Mouse (Mus musculus): ENCODE measurements around the gene Gtf2ird1.

DNA sequence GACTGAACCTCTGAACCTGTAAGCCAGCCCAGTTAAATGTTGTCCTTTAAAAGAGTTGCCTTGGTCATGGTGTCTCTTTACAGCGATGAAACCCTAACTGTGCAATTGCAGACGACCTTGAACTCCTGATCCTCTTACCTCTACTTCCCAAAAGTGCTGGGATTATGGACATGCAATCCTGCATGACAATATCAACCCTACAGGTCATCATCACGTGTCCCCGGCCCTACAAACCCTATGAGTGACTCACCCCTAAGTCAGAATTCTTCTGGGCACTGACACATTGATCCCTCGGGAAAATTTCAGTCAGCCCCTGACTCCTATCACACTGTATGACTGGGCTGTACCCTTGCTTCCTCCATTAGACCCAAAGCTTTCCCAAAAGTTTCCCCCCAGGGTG is 48.4 kb downstream of the Gtf2ird1 start:
- TF ChIP-seq CTCF (conservative IDR thresholded peaks at IDR 0.05; ENCODE audit: low read length) (no peak), NANOG (IDR thresholded peaks at IDR 0.05; ENCODE audit: borderline replicate concordance, low read length) (no peak)
